Mouse (Mus musculus): ENCODE data around the gene Scgb1b10. TPM values are rescaled to one million over a fixed set of nuclear protein-coding genes. Genes with fewer than 3 reads are reported as not detected.
"Not testable (repeated sequence)": the region's sequence is repeated elsewhere in the genome, so short reads cannot be mapped to it uniquely, and the experiment has no call there.

Gene Scgb1b10
- polyA plus RNA-seq (2011; ENCODE audit: insufficient read length, low read depth, missing spikeins) = not detected in 2 replicates

DNA sequence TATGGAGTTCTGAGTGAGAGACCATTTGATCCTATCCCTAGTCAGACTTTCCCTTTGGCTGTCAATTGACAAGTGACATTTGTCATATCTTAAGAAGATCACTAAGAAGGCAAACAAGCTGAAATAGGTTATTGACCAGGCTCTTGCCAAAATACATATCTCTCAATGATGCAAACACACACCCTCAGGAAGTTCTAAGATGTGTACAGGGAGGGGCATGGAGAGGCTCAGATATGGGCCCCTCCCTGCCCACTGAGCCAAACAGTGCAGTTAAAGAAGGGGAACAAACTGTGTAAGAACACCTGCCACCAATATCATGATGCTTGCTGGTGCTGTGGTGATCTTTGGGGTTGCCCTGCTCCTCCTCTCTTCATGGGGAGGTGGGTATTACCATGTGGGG is at the start of gene Scgb1b10:
Gene Scgb1b10 (plus strand): TSS at position 301 of the 400 bp plus-strand sequence.
- H3K4me1 ChIP-seq (ENCODE audit: control insufficient read depth, insufficient read depth, low read length); H3K4me3 ChIP-seq (ENCODE audit: insufficient read depth, low read length); H3K27ac ChIP-seq (ENCODE audit: insufficient read depth, low read length): not testable (repeated sequence)

Other genes with a start within 250 kb of the Scgb1b10 start
- gene Scgb2b11, start 110.3 kb downstream of the Scgb1b10 start, polyA plus RNA-seq (2011; ENCODE audit: insufficient read length, low read depth, missing spikeins) = not detected in 2 replicates
- gene Scgb1b11, start 122.0 kb downstream of the Scgb1b10 start, polyA plus RNA-seq (2011; ENCODE audit: insufficient read length, low read depth, missing spikeins) = not detected in 2 replicates
- not detected in 2 replicates for gene Scgb2b12, start 226.4 kb downstream of the Scgb1b10 start, polyA plus RNA-seq (2011; ENCODE audit: insufficient read length, low read depth, missing spikeins)
- gene Scgb1b12, start 233.3 kb downstream of the Scgb1b10 start, polyA plus RNA-seq (2011; ENCODE audit: insufficient read length, low read depth, missing spikeins) = not detected in 2 replicates

Measured in embryonic fibroblast, embryonic 13.5 days (primary cell).